ENCODE assay signal across 17 mouse cellular contexts in the genomic region with DNA sequence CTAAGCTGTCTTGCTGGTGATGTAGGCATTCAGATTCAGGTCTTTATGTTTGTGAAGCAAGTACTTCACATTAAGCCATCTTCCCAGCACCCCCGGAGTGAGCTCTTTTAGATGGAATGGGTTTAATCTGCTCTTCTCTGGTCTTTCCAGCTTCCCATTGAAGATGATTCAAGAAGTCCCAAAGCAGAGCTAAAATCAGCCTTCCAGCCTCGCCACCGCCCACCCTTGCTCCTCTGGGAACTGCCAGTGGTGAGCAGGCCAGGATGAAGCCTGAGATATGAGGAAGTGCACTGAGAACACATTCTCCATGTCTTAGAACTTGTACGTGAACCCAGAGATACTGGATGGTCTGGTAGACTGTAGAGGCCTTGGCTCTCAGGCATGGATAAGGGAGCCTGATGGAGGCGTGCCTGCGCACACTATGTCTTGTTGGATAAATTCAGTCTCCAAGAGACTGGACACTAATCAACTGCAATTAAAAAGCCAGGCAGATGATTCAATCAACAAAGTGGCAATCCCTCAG. TPM values are rescaled to one million over a fixed set of nuclear protein-coding genes. Genes with fewer than 3 reads are reported as not detected.
A peak's percentile ranks its signal among the peaks of the same experiment; 100 is the strongest.
DNase-seq lines count a peak whose midpoint lies in the region; ATAC-seq and TF ChIP-seq lines count a peak whose summit lies in the region.
"Had no signal": no experiment of that assay in that cellular context is flagged by ENCODE, and none has a peak within 500 bp of the region (broad histone marks: within the 10 kb centered on the region; RNA-seq: fewer than 3 reads in every experiment).

No protein-coding gene starts in this region.

- ATAC-seq in liver, embryonic 13.5 days (ENCODE audit: low read depth): no peak
- ATAC-seq in erythroid progenitor cell, adult 5-6 weeks (replicated peaks; ENCODE audit: low FRiP score, poor library complexity, severe bottlenecking): no peak
- ATAC-seq: forebrain, embryonic 15.5 days; midbrain, embryonic 16.5 days had no signal

- TF ChIP-seq CTCF in left cerebral cortex, adult 2 months (IDR thresholded peaks at IDR 0.05): no peak
- TF ChIP-seq CTCF in cortical plate, adult 2 months (IDR thresholded peaks at IDR 0.05; ENCODE audit: extremely low read depth, insufficient read depth, low read length): no peak
- no peak for TF ChIP-seq CTCF in kidney, adult 2 months (conservative IDR thresholded peaks at IDR 0.05; ENCODE audit: insufficient read depth, insufficient read length, low read depth, low read length)

- no peak overlapping the region for H3K9ac ChIP-seq in liver, embryonic 13.5 days
- H3K9ac ChIP-seq: forebrain, embryonic 15.5 days; hindbrain, embryonic 14.5 days; liver, embryonic 14.5 days had no signal

- DNase-seq in frontal cortex, postnatal 36 days (ENCODE audit: low spot score in 2 of 2): peak; percentile 54 to 58
- no peak for DNase-seq in frontal cortex, postnatal 14 days (ENCODE audit: low spot score in 2 of 2)
- DNase-seq in left cerebral cortex, adult 2 months (ENCODE audit: extremely low spot score in 1 of 2, low spot score in 2 of 2): peak in 1 of 2 experiments; percentile 43
- DNase-seq in left cerebral cortex, postnatal 10 days (ENCODE audit: extremely low spot score in 1 of 2, low spot score in 2 of 2): no peak
- no peak for DNase-seq in liver, embryonic 13.5 days
- DNase-seq in kidney, adult 2 months: no peak
- DNase-seq: cerebellum, postnatal 10 days; layer of hippocampus, adult 9-11 months; thymus, postnatal 4 days had no signal

- H3K36me3 ChIP-seq in liver, embryonic 13.5 days: no peaks in the 10 kb centered on the region
- no peaks in the 10 kb centered on the region for H3K36me3 ChIP-seq in kidney, adult 2 months (ENCODE audit: control insufficient read depth, insufficient read depth, low read length)
- H3K36me3 ChIP-seq: forebrain, embryonic 15.5 days had no signal

- H3K4me1 ChIP-seq in cortical plate, adult 2 months (ENCODE audit: control insufficient read depth, insufficient read depth, low read length): peaks cover 9% of the 10 kb centered on the region
- peaks cover 8% of the 10 kb centered on the region for H3K4me1 ChIP-seq in liver, embryonic 13.5 days (replicated peaks)
- no peaks in the 10 kb centered on the region; the same call in 1 of the 2 replicates for H3K4me1 ChIP-seq in kidney, adult 2 months (ENCODE audit: control insufficient read depth, insufficient read depth, low read length)
- H3K4me1 ChIP-seq: forebrain, embryonic 15.5 days; megakaryocyte, embryonic 14.5 days had no signal

- no peak overlapping the region for H3K4me2 ChIP-seq in liver, embryonic 13.5 days
- H3K4me2 ChIP-seq: forebrain, embryonic 15.5 days; hindbrain, embryonic 14.5 days had no signal

- 68% methylated on average over 6 of the region's 6 CpGs for WGBS in liver, embryonic 13.5 days (ENCODE audit: insufficient replicate concordance)
- 93% methylated on average over 6 of the region's 6 CpGs for WGBS in kidney, adult 2 months

- no peak for TF ChIP-seq POLR2A in cortical plate, adult 2 months (IDR thresholded peaks at IDR 0.05; ENCODE audit: extremely low read depth, insufficient read depth, low read length)
- no peak for TF ChIP-seq POLR2A in kidney, adult 2 months (IDR thresholded peaks at IDR 0.05; ENCODE audit: low read depth, low read length)

- H3K9me3 ChIP-seq in liver, embryonic 13.5 days (replicated peaks): no peaks in the 10 kb centered on the region
- H3K9me3 ChIP-seq: forebrain, embryonic 15.5 days; megakaryocyte, embryonic 14.5 days had no signal

- no peaks in the 10 kb centered on the region for H3K27me3 ChIP-seq in liver, embryonic 13.5 days
- no peaks in the 10 kb centered on the region for H3K27me3 ChIP-seq in kidney, adult 2 months (replicated peaks; ENCODE audit: control insufficient read depth, insufficient read depth, low read length)
- H3K27me3 ChIP-seq: forebrain, embryonic 15.5 days had no signal

- no peak overlapping the region for H3K4me3 ChIP-seq in left cerebral cortex, adult 2 months
- H3K4me3 ChIP-seq in cortical plate, adult 2 months (ENCODE audit: insufficient read depth, low read length): no peak overlapping the region
- no peak overlapping the region for H3K4me3 ChIP-seq in liver, embryonic 13.5 days (replicated peaks)
- H3K4me3 ChIP-seq in kidney, adult 2 months (ENCODE audit: insufficient read depth, low read depth, low read length): no peak overlapping the region
- H3K4me3 ChIP-seq: erythroblast, embryonic 14.5 days; forebrain, embryonic 15.5 days; megakaryocyte, embryonic 14.5 days had no signal

- intact Hi-C loops in left cerebral cortex, adult 2 months (cut with DNase I): no loop called here
- intact Hi-C loops in left cerebral cortex, postnatal 10 days (cut with DNase I): no loop called here

- peak overlapping the region; percentile 72 for H3K27ac ChIP-seq in left cerebral cortex, adult 2 months
- peak overlapping the region; percentile 52; the same call in 1 of the 2 replicates for H3K27ac ChIP-seq in cortical plate, adult 2 months (ENCODE audit: insufficient read depth, low read length)
- 0 out of 2 replicates have a peak overlapping the region, but pooled peaks have one; percentile 18 for H3K27ac ChIP-seq in liver, embryonic 13.5 days
- H3K27ac ChIP-seq in kidney, adult 2 months (ENCODE audit: insufficient read depth, low read depth, low read length): no peak overlapping the region
- H3K27ac ChIP-seq: forebrain, embryonic 15.5 days; hindbrain, embryonic 14.5 days; liver, embryonic 14.5 days had no signal

RNA-seq across cellular contexts. Expression of gene Mrtfb, which starts 51.3 kb away (rescaled TPM):
- 100 to 1,000 TPM; 188 to 193 TPM for total RNA-seq in left cerebral cortex, adult 2 months (2021)
- 100 to 1,000 TPM; 114 to 118 TPM for total RNA-seq in left cerebral cortex, postnatal 10 days (2021)
- polyA plus RNA-seq in cortical plate, adult 2 months (2012; rRNA removed): 67.5 and 67.6 TPM in 2 replicates
- polyA plus RNA-seq in liver, embryonic 13.5 days (2015; fragmentation: Nextera tagmentation; extraction: Ambion mirVana): 3.2 and 3.7 TPM in 2 replicates
- total RNA-seq in erythroid progenitor cell, adult 5-6 weeks (2015; ENCODE audit: low replicate concordance): 2.5 and 4.6 TPM in 2 replicates
- 1.1 and 1.2 TPM in 2 replicates for total RNA-seq in erythroid progenitor cell, adult 5-6 weeks (2017; ENCODE audit: low replicate concordance)
- polyA plus RNA-seq in kidney, adult 2 months (2012; rRNA removed): 5.7 and 6.0 TPM in 2 replicates

Comparison
In these comparisons a context has a peak if more than half of its experiments do, and no peak if none do; other contexts are left out.
1. DNase-seq: peak in frontal cortex, postnatal 36 days (2 of 2); none in frontal cortex, postnatal 14 days (0 of 2), left cerebral cortex, postnatal 10 days (0 of 2), liver, embryonic 13.5 days (single experiment) and kidney, adult 2 months (single experiment).
2. RNA of gene Mrtfb, which starts 51.3 kb away (total RNA-seq): 188 to 193 TPM in left cerebral cortex, adult 2 months and 114 to 118 TPM in left cerebral cortex, postnatal 10 days; 1.1 to 4.6 TPM in erythroid progenitor cell, adult 5-6 weeks; every median in the first group is over 10 times any median in the second.